ENCODE assay signal across 9 mouse cellular contexts in the genomic region with DNA sequence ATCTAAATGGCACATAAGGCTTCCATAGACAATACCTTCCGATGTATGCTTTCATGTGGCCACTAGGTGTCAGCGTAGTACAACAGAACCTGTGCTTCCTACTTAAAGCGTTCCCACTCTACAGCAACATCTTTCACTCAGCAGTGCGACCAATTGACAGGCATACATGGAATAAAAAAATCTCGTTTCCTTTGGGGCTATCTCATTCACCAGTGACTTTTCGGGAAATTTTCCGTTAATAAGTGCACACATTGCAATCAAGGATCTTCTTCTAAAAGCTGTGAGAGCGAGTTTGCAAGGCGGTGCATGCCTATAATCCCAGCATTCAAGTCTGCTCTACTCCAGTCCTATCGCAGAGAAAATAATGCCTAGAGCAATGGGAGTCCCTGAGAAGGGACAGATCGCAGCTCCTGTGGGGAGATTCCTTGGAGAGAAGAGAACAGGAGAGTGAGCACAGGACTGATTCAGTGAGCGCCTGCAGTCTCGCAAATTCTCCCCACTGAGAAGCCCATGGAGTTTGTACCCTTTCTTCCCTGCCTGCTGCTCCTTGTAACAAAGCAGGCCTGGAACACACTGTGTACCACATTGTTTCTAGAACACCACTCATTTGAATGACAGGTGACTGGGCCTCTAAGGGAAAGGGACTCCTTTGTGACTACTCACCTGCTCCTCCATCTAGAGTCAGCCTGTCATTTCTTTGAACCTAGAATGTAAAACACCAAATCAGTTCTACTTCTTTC.
DNase-seq lines count a peak whose midpoint lies in the region; ATAC-seq lines count a peak whose summit lies in the region.
"Had no signal": no experiment of that assay in that cellular context is flagged by ENCODE, and none has a peak within 500 bp of the region (broad histone marks: within the 10 kb centered on the region; RNA-seq: fewer than 3 reads in every experiment).

No protein-coding gene starts in this region.

- peak; percentile 66; the same call in 1 of the 2 replicates for ATAC-seq in intestine, embryonic 14.5 days (replicated peaks; ENCODE audit: low FRiP score, low TSS enrichment, low read depth)
- ATAC-seq in midbrain, embryonic 13.5 days = peak; percentile 95

- H3K36me3 ChIP-seq in intestine, embryonic 14.5 days (ENCODE audit: control insufficient read depth, insufficient read depth, low read length) = no peaks in the 10 kb centered on the region
- no peaks in the 10 kb centered on the region for H3K36me3 ChIP-seq in midbrain, embryonic 13.5 days

- H3K27ac ChIP-seq in intestine, embryonic 14.5 days (ENCODE audit: low read depth) = no peak overlapping the region
- H3K27ac ChIP-seq in midbrain, embryonic 13.5 days = no peak overlapping the region; the same call in 1 of the 2 replicates

- no peak overlapping the region for H3K9ac ChIP-seq in intestine, embryonic 14.5 days (ENCODE audit: low read length)
- H3K9ac ChIP-seq in midbrain, embryonic 13.5 days (replicated peaks) = peak overlapping the region; percentile 54

- H3K4me1 ChIP-seq in intestine, embryonic 14.5 days (replicated peaks; ENCODE audit: control insufficient read depth, insufficient read depth, low read length) = peaks cover 3% of the 10 kb centered on the region; the same call in 1 of the 2 replicates
- peaks cover 6% of the 10 kb centered on the region for H3K4me1 ChIP-seq in midbrain, embryonic 13.5 days (replicated peaks)

- peak; percentile 50 for DNase-seq in urinary bladder, postnatal 14 days (ENCODE audit: low spot score)
- no peak for DNase-seq in urinary bladder, adult 2 months (ENCODE audit: low spot score)
- DNase-seq in cerebellum, postnatal 36 days = peak; percentile 38 to 73
- peak; percentile 50 to 86 for DNase-seq in frontal cortex, postnatal 36 days (ENCODE audit: low spot score in 2 of 2)
- DNase-seq in intestine, embryonic 14.5 days (ENCODE audit: low spot score) = peak; percentile 75
- DNase-seq in left cerebral cortex, adult 8-10 months (ENCODE audit: low spot score in 2 of 2) = peak; percentile 23 to 35
- DNase-seq in spleen, postnatal 36 days (ENCODE audit: low spot score in 2 of 2) = peak; percentile 6 to 37

- H3K4me2 ChIP-seq in intestine, embryonic 14.5 days (ENCODE audit: low read length) = peak overlapping the region; percentile 25
- H3K4me2 ChIP-seq in midbrain, embryonic 13.5 days (replicated peaks) = peak overlapping the region; percentile 49

- WGBS in intestine, embryonic 14.5 days = 26% methylated on average over 13 of the region's 13 CpGs
- 11% methylated on average over 13 of the region's 13 CpGs for WGBS in midbrain, embryonic 13.5 days

- no peaks in the 10 kb centered on the region for H3K9me3 ChIP-seq in intestine, embryonic 14.5 days (ENCODE audit: control insufficient read depth, low read length)
- H3K9me3 ChIP-seq in midbrain, embryonic 13.5 days = no peaks in the 10 kb centered on the region

- no peak overlapping the region for H3K4me3 ChIP-seq in intestine, embryonic 14.5 days (ENCODE audit: low read depth, low read length)
- peak overlapping the region; percentile 23 for H3K4me3 ChIP-seq in midbrain, embryonic 13.5 days (replicated peaks)
- H3K4me3 ChIP-seq: erythroblast, embryonic 14.5 days had no signal

- no peaks in the 10 kb centered on the region for H3K27me3 ChIP-seq in intestine, embryonic 14.5 days (replicated peaks; ENCODE audit: control insufficient read depth, insufficient read depth, low read length)
- no peaks in the 10 kb centered on the region for H3K27me3 ChIP-seq in midbrain, embryonic 13.5 days
